Mouse (Mus musculus) left cerebral cortex, postnatal 14 days (tissue): ENCODE measurements at regions not wholly inside any gene's neighbourhood (a gene's known extent, or its start where the extent isn't known, plus 50 kb on each side); places are given as distances from the start of the nearest gene placed in this dataset.

Experiments used
- DNase-seq, 2 experiments: peaks; one replicate each; pipeline ENCODE4 v3.0.0; 2021 to 2022; ENCODE audit warnings: low spot score in 2 of 2, mixed read lengths in 1 of 2
- intact Hi-C: fragments of 180-260 bp; cut with DNase I; formaldehyde crosslinking; loops from one replicate; pipeline ENCODE4 v1.15.1; 2025

DNA sequence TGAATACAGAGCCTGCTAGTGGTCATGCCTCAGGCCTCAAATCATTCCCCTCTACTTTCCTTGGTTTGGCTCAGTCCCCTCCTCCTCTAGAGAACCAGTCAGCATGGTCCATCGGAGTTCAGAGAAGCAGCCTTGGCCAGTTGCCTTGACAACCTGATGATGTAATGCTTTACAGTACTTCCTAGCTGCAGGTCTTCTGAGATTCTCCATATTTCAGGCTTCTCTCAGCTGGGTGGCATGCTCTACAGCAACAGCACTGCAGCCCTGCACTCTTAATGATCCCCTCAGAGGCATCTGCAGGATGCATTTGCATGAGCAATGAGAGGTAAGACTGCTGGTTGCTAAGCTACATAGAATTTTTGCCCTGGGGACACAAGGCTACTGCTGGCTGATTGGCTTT lies 514.7 kb upstream of the Nbea start:
- DNase-seq = peak; percentile 55 to 86
- intact Hi-C loops = no loop called here

DNA sequence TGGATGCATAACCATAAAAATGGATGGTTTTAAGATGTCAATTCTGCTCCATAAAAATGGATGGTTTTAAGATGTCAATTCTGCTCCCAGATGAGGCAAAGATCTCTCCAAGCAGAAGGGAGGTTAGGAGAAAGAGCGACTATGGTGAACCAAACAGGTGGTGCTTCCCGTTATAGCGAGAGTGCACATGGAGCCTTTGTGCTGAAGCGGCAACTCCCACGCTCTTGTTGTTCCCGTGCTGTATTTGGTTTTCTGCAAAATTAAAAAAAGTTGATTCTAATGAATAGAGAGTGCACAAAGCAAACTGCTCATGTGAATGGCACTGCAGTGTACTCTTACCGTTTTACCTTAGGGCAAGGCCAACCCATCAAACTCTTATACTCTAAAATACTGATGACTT lies 497.5 kb upstream of the Nbea start:
- peak in 1 of 2 experiments; percentile 3 for DNase-seq
- intact Hi-C loops = no loop called here

DNA sequence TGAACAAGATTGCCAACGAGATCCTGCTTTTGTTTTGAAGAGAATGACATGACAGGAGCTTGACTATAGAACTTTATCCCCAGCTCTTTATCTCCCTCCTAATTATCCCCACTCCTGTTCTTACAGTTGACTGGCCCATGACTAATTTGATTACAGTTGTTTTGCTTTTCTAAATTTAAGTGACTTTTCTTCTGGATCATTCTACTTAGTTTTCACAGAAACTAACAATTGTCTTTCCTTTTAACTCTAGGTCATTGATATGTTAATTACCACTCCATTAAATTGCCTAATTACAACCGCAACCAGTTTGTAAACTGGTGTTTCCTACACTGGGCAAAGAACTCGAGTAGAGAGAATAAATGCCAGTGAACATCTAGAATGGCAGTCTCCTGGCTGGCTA lies 485.3 kb upstream of the Nbea start:
- no peak for DNase-seq
- intact Hi-C loops = no loop called here

DNA sequence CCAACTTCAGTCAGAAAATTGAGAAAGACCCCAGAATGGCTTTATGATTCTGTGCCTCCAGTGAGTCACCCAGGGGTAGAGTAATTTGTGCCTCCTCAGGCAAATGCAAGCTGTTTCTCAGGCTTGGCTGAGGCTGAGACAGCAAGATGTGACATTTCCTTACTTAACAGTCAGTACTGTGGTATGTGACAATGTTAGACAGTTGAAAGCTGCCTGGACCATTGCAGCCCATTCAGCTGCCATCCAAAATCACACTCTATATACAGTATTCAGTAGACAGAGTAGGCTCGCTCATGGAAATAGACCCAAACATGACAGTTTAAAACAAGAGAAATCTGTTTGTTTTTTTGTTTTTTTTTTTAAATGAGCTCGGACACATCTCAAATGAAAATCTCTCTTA lies 477.1 kb upstream of the Nbea start:
- intact Hi-C loops = no loop called here

DNA sequence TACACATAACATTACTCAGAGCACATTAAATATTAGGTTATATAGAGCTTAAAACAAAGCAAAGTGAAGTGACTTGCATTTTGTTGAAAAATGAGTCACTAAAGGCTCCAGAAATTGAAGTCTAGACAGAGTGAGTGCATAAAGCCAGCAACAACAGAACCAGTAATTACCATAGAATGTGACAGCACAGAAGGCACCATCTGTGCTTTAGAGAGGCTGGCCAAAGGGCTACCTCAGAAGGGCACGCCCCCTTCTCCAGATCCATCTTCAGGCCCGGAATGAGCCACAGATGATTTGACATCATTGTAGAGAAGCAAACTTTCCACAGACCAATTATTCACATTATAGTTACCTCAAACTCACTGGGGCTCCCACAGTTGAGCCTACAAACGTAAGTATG lies 463.8 kb upstream of the Nbea start:
- intact Hi-C loops = no loop called here
- no peak for DNase-seq

More for the DNA sequence above, 477.1 kb upstream of the Nbea start:
- no peak for DNase-seq
